Mouse (Mus musculus) gastrocnemius, postnatal 14 days (tissue): ENCODE data around the gene Ccdc93. TPM values are rescaled to one million over a fixed set of nuclear protein-coding genes. Genes with fewer than 3 reads are reported as not detected.

ENCODE experiments used
- DNase-seq: peaks from one replicate; pipeline ENCODE4 v3.0.0; 2021; ENCODE audit warnings: mixed read lengths
- intact Hi-C: fragments of 180-260 bp; cut with DNase I; formaldehyde crosslinking; loops from one replicate; pipeline ENCODE4 v1.15.1; 2025; ENCODE audit warnings: low total_unique reads
- total RNA-seq, 2 experiments: library from RNA; stranded (reverse); gene quantifications; 2 replicates each; pipeline ENCODE4 v1.2.3; 2021

Ccdc93 gene
- total RNA-seq, 2 experiments from 2014 or later: 9.5 to 10.8 TPM

DNA sequence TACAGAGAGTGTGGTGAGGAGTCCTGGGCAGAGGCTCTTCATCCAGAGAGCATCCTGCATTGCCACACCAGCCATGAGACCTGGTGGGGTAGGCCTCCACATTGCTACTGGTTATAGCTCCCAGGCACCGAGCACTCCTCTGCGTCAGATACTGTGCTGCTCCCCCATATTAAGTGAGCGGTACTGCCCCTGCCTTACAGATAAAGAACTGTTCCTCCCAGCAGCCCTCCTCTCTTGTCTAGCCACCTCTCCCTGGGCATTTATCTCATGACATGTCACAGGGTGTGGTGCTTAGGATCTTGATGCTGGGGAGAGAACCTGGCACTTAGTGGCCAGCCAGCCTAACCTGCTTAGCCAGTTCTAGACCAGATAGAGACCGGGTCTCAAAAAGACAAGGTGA is 66.2 kb downstream of the Ccdc93 start:
- intact Hi-C loops: no loop called here

DNA sequence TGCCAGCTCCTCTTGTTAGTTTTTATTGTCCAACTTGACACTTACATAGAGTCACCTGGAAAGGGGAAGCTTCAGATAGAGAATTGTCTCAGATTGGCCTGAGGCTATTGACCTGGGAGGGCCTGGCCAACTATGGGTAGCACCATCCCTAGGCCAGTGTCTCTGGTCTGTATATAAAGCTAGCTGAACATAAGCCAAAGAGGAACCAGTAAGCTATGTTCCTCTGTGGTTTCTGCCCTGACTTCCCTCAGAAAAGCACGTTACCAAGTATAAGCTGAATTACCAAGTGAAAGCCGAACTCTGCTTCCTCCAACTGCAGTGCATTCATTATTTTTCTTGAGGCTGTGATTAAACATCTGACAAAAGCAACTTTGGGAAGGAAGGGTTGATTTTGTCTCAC is 77.9 kb downstream of the Ccdc93 start:
- intact Hi-C loops: no loop called here
- no peak for DNase-seq

More for the DNA sequence above, 66.2 kb downstream of the Ccdc93 start:
- DNase-seq: no peak

- intact Hi-C loops: no loop called here
- no peak for DNase-seq
These were observed 79.7 kb downstream of the Ccdc93 start for GRCm38 (mm10) chr1:121510420-121511140.

GRCm38 (mm10) chr1:121511186-121511585 is 80.3 kb downstream of the Ccdc93 start:
- DNase-seq: no peak
- intact Hi-C loops: no loop called here

GRCm38 (mm10) chr1:121511966-121512365 is 81.1 kb downstream of the Ccdc93 start:
- intact Hi-C loops: no loop called here
- no peak for DNase-seq

DNA sequence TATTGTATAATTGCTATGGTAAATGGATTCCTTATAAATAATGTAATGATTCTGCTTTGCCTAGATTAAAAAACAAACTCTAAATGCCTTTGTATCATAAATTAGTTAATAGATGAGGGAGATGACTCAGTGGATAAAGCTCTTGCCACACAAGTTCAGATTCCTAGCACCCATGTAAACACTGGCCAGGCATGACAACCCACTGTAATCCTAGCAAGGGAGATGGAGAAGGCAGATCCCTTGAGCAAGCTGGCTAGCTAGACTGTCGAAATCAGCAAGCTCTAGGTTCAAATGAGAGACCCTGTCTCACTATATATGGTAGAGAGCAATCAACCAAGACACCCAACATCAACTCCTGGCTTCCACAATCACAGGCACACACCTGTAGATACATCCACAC is 87.8 kb downstream of the Ccdc93 start:
- no peak for DNase-seq
- intact Hi-C loops: no loop called here

GRCm38 (mm10) chr1:121527061-121527460 is 96.2 kb downstream of the Ccdc93 start:
- DNase-seq: no peak
- intact Hi-C loops: no loop called here

- intact Hi-C loops: no loop called here
These were observed 97.0 kb downstream of the Ccdc93 start for GRCm38 (mm10) chr1:121527600-121528398.

DNA sequence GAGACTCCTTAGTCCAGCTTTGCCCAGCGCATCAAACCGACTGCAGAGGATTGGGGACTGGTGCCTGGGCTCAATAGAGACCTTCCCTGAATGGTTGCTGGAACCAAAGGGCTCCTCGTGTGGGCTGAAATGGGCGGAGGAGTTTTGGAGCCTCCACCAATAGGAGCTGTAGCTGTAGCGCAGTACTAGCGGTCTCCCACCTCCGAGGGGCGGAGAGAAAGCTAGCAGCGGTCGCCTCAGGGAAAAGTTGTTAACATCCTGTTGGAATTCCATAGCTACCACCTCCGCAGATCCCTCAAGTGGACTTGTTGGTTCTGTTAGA is 97.5 kb downstream of the Ccdc93 start, which contains the start of gene Htr5b:
TSS of gene Htr5b (minus strand) at position 67 of the 322 bp plus-strand sequence.
- intact Hi-C loops: no loop called here
- DNase-seq: no peak

More at GRCm38 (mm10) chr1:121527600-121528398, 97.0 kb downstream of the Ccdc93 start:
- DNase-seq: no peak

GRCm38 (mm10) chr1:121529286-121529685 is 98.4 kb downstream of the Ccdc93 start:
- no peak for DNase-seq
- intact Hi-C loops: no loop called here

DNA sequence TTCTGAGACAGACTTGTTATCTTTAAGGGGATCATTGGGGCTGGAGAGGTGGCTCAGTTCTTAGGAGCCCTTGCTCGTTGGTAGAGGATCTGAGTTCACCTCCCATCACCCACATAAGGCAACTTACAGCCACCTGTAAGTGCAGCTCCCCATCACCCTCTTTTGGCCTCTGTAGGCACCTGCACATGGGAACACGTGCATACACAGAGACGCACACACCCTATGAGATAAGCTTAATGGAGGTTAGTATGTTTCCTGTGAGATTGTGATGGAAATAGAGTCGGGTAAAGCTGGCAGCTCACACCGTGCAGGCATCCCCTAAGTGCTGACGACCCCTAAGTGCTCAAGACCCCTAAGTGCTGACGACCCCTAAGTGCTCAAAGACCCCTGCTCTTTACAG is 100.6 kb downstream of the Ccdc93 start:
- no peak for DNase-seq
- intact Hi-C loops: no loop called here

DNA sequence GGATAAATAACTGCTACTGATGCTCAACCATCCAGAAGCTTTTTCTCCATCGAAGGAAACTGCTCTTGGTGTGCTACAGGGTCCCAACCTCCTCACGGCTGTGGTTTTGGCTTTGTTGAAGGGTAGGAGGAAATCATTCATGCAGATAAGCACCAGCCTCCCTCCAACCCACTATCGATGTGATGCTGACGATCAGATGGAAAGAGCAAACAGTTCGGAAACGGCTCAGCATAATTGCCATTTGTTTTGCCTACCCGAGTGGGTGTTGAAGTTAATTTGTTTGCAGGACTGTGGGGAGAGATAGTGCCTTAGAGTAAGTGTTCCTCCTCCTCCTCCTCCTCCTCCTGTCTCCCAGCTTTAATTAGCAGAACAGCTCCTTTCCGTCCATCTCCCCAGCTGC is 109.5 kb downstream of the Ccdc93 start:
- intact Hi-C loops: loop anchor here (10.0 kb wide), 1 partner anchor 96 kb away; no protein-coding TSS in a partner anchor
- no peak for DNase-seq

DNA sequence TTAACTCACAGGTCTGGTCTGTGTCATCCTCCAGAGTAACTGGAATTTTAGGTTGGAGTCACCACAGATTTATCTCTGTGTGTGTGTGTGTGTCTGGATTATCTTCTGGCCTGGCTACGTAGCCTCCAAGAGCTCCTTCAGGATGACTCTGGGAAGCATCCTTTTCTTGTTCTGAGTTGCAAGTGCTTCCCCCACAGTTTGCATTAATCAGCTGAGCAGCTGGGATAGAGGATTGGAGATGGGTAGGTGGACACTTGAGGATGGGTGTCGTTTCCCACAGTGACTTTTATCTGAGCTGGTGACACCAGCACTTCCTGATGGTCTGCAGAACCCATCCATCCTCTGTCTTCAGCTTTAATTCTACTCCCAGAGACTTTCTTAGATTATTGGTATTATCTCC is 116.0 kb downstream of the Ccdc93 start:
- intact Hi-C loops: loop anchor here (10.0 kb wide), 1 partner anchor 102 kb away; no protein-coding TSS in a partner anchor
- DNase-seq: no peak

GRCm38 (mm10) chr1:121548667-121549066 is 117.8 kb downstream of the Ccdc93 start:
- intact Hi-C loops: loop anchor here (10.0 kb wide), 1 partner anchor 104 kb away; no protein-coding TSS in a partner anchor
- DNase-seq: no peak

DNA sequence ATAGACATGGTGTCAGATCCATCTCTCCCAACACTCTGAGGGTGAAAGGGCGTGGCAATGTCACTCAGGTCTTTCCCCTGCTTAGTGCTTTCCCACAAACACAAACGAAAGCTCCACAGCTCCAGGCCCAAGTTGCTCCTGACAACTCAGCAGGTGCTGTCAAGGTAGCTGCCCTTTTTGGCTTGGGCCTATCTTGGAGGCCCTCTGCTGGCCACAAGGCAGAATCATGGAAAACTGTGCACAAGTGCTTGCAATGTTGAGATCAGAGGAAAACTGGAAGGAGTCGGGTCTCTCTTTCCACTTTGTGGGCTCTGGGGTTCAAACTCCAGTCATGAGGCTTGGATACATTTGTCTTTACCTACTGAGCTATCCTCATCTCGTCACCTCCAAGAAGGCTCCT is 118.6 kb downstream of the Ccdc93 start:
- intact Hi-C loops: loop anchor here (10.0 kb wide), 1 partner anchor 105 kb away; no protein-coding TSS in a partner anchor
- DNase-seq: no peak

DNA sequence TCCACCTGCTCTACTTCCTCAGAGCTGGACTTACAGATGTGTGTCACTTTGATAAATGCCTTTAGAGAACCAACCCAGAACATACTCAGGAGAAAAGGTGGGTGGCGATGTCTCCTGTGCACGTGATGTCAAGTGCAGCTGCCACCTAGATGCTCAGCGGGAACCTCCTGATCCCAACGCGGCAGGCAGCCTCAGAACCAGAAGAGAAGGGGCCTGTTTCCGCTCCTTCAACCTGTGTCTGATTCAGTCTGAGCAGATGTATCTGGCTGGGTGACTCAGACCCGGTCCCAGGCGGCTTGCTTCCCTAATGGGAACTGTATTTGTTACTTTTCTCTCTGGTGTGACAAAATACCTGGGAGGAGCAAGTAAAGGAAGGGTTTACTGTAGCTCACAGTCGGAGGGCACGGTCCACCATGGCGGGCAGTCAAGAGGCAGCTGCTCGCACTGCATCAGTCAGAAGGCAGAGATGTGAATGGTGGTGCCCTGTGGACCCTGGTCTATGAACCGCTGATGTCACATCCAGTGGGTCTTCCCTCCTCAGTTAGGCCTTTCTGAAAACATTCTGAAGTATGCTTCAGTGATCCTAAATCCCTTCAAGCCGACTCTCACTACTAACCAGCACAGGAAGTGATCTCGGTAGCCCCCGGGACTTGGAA is 120.1 kb downstream of the Ccdc93 start:
- intact Hi-C loops: no loop called here
- DNase-seq: no peak

- intact Hi-C loops: no loop called here
- no peak for DNase-seq
These were observed 120.6 kb downstream of the Ccdc93 start for GRCm38 (mm10) chr1:121551457-121551835.
